Comparison of ENCODE assay signal across 14 mouse cellular contexts in the genomic region with DNA sequence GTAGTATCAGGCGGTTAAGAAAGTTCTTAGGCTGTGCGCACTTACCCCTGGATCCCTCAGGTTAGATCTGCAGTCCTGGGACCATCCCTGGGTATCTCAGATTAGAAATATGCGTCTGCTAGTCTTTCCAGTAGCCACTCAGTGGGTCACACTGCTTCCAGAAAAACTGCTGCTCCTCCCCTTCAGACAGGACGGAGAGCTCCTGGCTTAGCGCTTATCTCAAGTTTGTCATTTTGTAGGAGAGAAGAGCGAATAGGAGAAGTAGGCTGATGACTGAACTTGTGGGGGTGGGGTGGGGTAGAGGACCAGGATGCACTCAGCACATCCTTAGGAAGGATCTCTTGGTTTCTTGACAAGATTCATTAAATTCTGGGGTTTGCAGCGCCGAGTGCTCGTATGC.
"Had no signal": no experiment of that assay in that cellular context is flagged by ENCODE, and none has a peak within 500 bp of the region (broad histone marks: within the 10 kb centered on the region; RNA-seq: fewer than 3 reads in every experiment).

No protein-coding gene starts in this region.

- H3K27me3 ChIP-seq: intestine, embryonic 15.5 days; limb, embryonic 15.5 days; megakaryocyte, embryonic 14.5 days; midbrain, embryonic 12.5 days; stomach, embryonic 15.5 days had no signal

- DNase-seq: kidney, adult 18-20 months; kidney, postnatal 10 days; lung, adult 2 months; lung, postnatal 36 days; right cerebral cortex, postnatal 14 days; thymus, adult 2 months; thymus, postnatal 25 days had no signal

- H3K27ac ChIP-seq: intestine, embryonic 15.5 days; limb, embryonic 15.5 days; midbrain, embryonic 12.5 days; stomach, embryonic 15.5 days had no signal

- H3K4me3 ChIP-seq: intestine, embryonic 15.5 days; limb, embryonic 15.5 days; megakaryocyte, embryonic 14.5 days; midbrain, embryonic 12.5 days; stomach, embryonic 15.5 days had no signal

- ATAC-seq: intestine, embryonic 15.5 days; lung, postnatal 0 days; midbrain, embryonic 16.5 days had no signal

- H3K9ac ChIP-seq: intestine, embryonic 15.5 days; limb, embryonic 15.5 days; midbrain, embryonic 12.5 days; stomach, embryonic 15.5 days had no signal

- H3K4me2 ChIP-seq: intestine, embryonic 15.5 days; limb, embryonic 15.5 days; midbrain, embryonic 12.5 days; stomach, embryonic 15.5 days had no signal

- H3K9me3 ChIP-seq: intestine, embryonic 15.5 days; limb, embryonic 15.5 days; megakaryocyte, embryonic 14.5 days; stomach, embryonic 15.5 days had no signal

- H3K36me3 ChIP-seq: intestine, embryonic 15.5 days; limb, embryonic 15.5 days; stomach, embryonic 15.5 days had no signal

- H3K4me1 ChIP-seq: intestine, embryonic 15.5 days; limb, embryonic 15.5 days; stomach, embryonic 15.5 days had no signal
